Mouse (Mus musculus): ENCODE data around the gene Cox7a1.

Cox7a1 gene

GRCm38 (mm10) chr7:30222205-30222604 is 38.3 kb downstream of the Cox7a1 start:
- DNase-seq: no peak

GRCm38 (mm10) chr7:30224206-30224605 is 40.3 kb downstream of the Cox7a1 start:
- no peak for DNase-seq

GRCm38 (mm10) chr7:30231328-30231668 is 47.4 kb downstream of the Cox7a1 start:
- DNase-seq: no peak

GRCm38 (mm10) chr7:30231669-30232454 is 47.9 kb downstream of the Cox7a1 start, which contains the start of the genes Polr2i and Tbcb:
Gene Polr2i (plus strand): TSS chr7:30231948.
Gene Tbcb (minus strand): TSS chr7:30232272.
- peak; percentile 99 for DNase-seq

GRCm38 (mm10) chr7:30232631-30233148 is 48.7 kb downstream of the Cox7a1 start:
- DNase-seq: peak; percentile 85

GRCm38 (mm10) chr7:30233387-30233786 is 49.4 kb downstream of the Cox7a1 start:
- peak; percentile 17 for DNase-seq

GRCm38 (mm10) chr7:30234276-30234858 is 50.4 kb downstream of the Cox7a1 start:
- peak; percentile 69 for DNase-seq

- DNase-seq: no peak
Measured at GRCm38 (mm10) chr7:30235091-30235490, 51.1 kb downstream of the Cox7a1 start.

- no peak for DNase-seq
Measured at GRCm38 (mm10) chr7:30235625-30236024, 51.7 kb downstream of the Cox7a1 start, which contains the start of gene Ovol3. Gene Ovol3 (minus strand): TSS chr7:30235725.

Measured in lung, postnatal 10 days (tissue).